Mouse (Mus musculus): ENCODE measurements around the gene Kcnab1. TPM values are rescaled to one million over a fixed set of nuclear protein-coding genes. Genes with fewer than 3 reads are reported as not detected.
A peak's percentile ranks its signal among the peaks of the same experiment; 100 is the strongest.

Gene Kcnab1
- polyA plus RNA-seq, 1 experiment from 2014 or later = 3.8 TPM

DNA sequence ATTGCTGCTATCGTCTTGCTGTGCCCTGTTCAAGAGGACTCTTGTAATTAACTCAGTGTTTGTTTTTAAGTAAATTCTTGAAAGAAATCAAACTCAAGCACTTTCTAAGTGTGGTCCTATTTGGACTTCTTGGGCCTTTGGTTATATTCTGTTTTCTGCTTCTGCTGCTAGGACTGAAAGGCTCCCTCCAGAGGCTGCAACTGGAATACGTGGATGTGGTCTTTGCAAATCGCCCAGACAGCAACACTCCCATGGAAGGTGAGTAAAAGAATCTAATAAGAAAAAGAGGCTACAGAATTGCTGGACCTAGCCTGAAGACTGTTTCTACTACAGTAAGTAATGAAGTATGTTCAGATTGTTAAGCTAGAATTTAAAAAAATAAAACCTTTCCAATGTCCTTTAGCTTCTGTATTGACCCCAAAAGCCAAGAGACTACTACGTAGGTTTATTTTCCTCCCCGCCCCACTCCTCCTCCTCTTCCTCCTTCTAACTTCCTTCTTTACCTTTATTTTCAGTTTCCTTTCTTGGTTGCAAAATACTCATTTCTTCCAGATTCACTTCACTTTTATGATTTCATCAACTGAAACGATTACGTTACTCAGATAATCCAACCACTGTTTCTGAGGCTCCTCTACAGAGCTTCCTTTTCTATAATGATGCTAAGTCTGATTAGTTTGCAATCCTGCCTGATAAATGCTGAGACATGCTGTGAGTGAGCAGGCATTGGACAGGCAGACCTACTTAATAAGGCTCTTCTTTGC is 210.2 kb downstream of the Kcnab1 start:
- ATAC-seq = no peak
- Histone ChIP-seq H3K4me2 (ENCODE audit: low read depth, low read length) (no peak overlapping the region), H3K9ac (ENCODE audit: low read depth, low read length) (no peak overlapping the region), H3K36me3 (ENCODE audit: control insufficient read depth, insufficient read depth, low read length) (no peaks in the 10 kb centered on the region), H3K4me3 (ENCODE audit: low read length) (no peak overlapping the region), H3K9me3 (ENCODE audit: control insufficient read depth, low read length) (no peaks in the 10 kb centered on the region), H3K27me3 (replicated peaks; ENCODE audit: control insufficient read depth, insufficient read depth, low read length) (no peaks in the 10 kb centered on the region), H3K4me1 (ENCODE audit: control insufficient read depth, insufficient read depth, low read length) (no peaks in the 10 kb centered on the region), H3K27ac (ENCODE audit: low read length) (no peak overlapping the region)
- WGBS = 75% methylated on average over 7 of the region's 7 CpGs

DNA sequence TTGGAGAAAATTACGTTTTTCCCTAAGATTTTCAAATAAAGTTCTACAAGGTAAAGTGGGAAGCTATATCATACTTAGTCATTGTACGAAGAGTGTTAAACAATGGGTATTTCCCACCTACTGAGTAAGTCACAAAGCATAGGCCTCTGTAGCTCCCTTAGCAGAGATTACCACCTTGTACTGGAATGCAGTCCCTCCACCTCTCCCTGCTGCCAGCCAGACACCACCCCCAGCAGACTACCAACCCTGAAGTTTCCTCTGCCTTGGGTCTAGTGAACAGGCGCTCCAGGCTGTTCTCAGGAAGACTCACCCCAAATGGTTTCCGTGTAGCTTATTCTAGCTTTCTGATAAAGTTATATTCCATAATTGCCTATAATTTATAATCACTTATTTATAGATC is 211.8 kb downstream of the Kcnab1 start:
- no peak overlapping the region for H3K4me3 ChIP-seq (ENCODE audit: low read length)
- no peak overlapping the region for H3K4me2 ChIP-seq (ENCODE audit: low read depth, low read length)
- ATAC-seq = no peak
- no peaks in the 10 kb centered on the region for H3K9me3 ChIP-seq (ENCODE audit: control insufficient read depth, low read length)
- no peaks in the 10 kb centered on the region for H3K4me1 ChIP-seq (ENCODE audit: control insufficient read depth, insufficient read depth, low read length)
- H3K9ac ChIP-seq (ENCODE audit: low read depth, low read length) = no peak overlapping the region
- no peaks in the 10 kb centered on the region for H3K27me3 ChIP-seq (replicated peaks; ENCODE audit: control insufficient read depth, insufficient read depth, low read length)
- 85% methylated on average over 4 of the region's 4 CpGs for WGBS
- no peaks in the 10 kb centered on the region for H3K36me3 ChIP-seq (ENCODE audit: control insufficient read depth, insufficient read depth, low read length)
- no peak overlapping the region for H3K27ac ChIP-seq (ENCODE audit: low read length)

DNA sequence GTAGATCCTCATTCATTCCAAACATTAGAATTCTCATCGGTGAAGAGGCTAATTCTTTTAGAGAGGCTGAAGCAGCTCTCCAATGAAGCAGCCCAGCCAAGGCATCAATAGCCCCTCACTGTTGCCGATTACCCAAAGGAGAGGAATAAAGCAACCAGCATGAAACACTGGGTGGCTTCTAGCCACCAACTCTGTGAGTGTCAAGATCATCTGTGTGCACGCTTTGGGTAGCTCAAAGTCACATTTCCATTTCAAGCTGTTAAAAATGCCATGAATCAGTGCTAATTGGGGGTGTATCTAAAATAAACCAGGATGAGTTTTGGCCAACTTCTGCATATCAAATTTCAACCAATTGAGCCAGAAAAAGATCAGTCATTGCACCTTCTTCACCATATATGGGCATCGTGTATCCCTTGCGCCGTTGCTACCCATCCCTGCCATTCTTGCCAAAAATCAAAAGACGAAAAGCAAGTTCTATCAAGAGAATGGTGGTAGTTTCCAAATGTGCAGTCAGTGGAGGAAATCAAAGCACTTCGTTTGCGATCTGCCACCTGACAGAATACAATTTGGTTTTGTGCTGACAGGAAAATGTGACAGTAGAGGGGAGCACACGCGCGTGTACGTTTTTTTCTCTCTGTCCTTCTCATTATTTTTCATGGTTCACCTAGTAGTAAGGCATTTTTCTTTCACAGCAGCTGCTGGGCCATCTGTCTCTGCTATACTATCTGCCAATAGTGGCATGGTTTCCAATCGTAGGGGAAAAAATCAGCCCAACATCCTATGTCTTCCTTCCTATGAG is 213.0 kb downstream of the Kcnab1 start:
- H3K36me3 ChIP-seq (ENCODE audit: control insufficient read depth, insufficient read depth, low read length) = no peaks in the 10 kb centered on the region
- no peak overlapping the region for H3K4me3 ChIP-seq (ENCODE audit: low read length)
- no peak overlapping the region for H3K9ac ChIP-seq (ENCODE audit: low read depth, low read length)
- no peak overlapping the region for H3K27ac ChIP-seq (ENCODE audit: low read length)
- ATAC-seq = no peak
- H3K4me2 ChIP-seq (ENCODE audit: low read depth, low read length) = no peak overlapping the region
- no peaks in the 10 kb centered on the region for H3K4me1 ChIP-seq (ENCODE audit: control insufficient read depth, insufficient read depth, low read length)
- WGBS = 88% methylated on average over 14 of the region's 14 CpGs
- no peaks in the 10 kb centered on the region for H3K9me3 ChIP-seq (ENCODE audit: control insufficient read depth, low read length)
- H3K27me3 ChIP-seq (replicated peaks; ENCODE audit: control insufficient read depth, insufficient read depth, low read length) = no peaks in the 10 kb centered on the region

DNA sequence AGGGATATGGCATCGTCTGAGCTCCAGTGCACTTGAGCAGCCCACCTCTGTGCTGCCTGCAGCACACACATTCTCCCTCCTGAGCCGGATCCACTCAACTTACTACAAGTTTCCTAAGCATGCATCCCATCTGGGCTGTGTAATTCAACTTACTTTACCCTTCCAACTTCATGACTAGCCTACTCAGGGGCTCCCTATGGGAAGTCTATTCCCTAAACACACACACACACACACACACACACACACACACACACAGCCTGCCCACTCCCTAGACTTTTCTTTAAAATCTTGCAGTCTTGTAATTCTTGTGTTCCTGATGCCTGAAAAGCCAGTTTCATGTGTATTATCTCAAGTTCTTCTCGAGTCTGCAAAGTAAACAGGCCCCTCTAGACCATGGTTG is 216.1 kb downstream of the Kcnab1 start:
- no peaks in the 10 kb centered on the region for H3K27me3 ChIP-seq (replicated peaks; ENCODE audit: control insufficient read depth, insufficient read depth, low read length)
- H3K4me2 ChIP-seq (ENCODE audit: low read depth, low read length) = no peak overlapping the region
- H3K36me3 ChIP-seq (ENCODE audit: control insufficient read depth, insufficient read depth, low read length) = no peaks in the 10 kb centered on the region
- H3K27ac ChIP-seq (ENCODE audit: low read length) = no peak overlapping the region
- ATAC-seq = no peak
- no peaks in the 10 kb centered on the region for H3K9me3 ChIP-seq (ENCODE audit: control insufficient read depth, low read length)
- no peak overlapping the region for H3K4me3 ChIP-seq (ENCODE audit: low read length)
- H3K9ac ChIP-seq (ENCODE audit: low read depth, low read length) = no peak overlapping the region
- H3K4me1 ChIP-seq (ENCODE audit: control insufficient read depth, insufficient read depth, low read length) = no peaks in the 10 kb centered on the region
- 59% methylated on average over 3 of the region's 3 CpGs for WGBS

DNA sequence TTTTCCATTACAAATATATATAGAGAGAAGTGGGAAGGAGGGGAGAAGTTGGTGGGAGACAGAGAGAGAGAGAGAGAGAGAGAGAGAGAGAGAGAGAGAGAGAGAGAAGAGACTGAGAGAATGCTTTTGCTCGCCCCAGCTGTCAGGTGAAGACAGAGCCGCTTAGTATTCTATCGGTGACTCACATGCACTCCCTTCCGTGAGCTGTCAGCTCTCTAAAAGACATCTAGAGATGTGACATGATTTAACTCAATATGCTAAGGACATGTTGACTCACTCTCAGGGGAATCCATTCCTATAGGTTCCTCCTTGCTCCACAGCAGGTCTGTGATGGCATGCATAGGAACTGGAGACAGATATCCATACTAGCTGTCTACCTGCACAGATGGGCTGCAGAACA is 219.6 kb downstream of the Kcnab1 start:
- Histone ChIP-seq H3K4me3 (ENCODE audit: low read length) (no peak overlapping the region), H3K27ac (ENCODE audit: low read length) (no peak overlapping the region), H3K36me3 (ENCODE audit: control insufficient read depth, insufficient read depth, low read length) (no peaks in the 10 kb centered on the region), H3K9me3 (ENCODE audit: control insufficient read depth, low read length) (no peaks in the 10 kb centered on the region), H3K27me3 (replicated peaks; ENCODE audit: control insufficient read depth, insufficient read depth, low read length) (no peaks in the 10 kb centered on the region), H3K4me2 (ENCODE audit: low read depth, low read length) (no peak overlapping the region), H3K9ac (ENCODE audit: low read depth, low read length) (no peak overlapping the region), H3K4me1 (ENCODE audit: control insufficient read depth, insufficient read depth, low read length) (no peaks in the 10 kb centered on the region)
- WGBS = 86% methylated on average over 4 of the region's 4 CpGs
- ATAC-seq = no peak

DNA sequence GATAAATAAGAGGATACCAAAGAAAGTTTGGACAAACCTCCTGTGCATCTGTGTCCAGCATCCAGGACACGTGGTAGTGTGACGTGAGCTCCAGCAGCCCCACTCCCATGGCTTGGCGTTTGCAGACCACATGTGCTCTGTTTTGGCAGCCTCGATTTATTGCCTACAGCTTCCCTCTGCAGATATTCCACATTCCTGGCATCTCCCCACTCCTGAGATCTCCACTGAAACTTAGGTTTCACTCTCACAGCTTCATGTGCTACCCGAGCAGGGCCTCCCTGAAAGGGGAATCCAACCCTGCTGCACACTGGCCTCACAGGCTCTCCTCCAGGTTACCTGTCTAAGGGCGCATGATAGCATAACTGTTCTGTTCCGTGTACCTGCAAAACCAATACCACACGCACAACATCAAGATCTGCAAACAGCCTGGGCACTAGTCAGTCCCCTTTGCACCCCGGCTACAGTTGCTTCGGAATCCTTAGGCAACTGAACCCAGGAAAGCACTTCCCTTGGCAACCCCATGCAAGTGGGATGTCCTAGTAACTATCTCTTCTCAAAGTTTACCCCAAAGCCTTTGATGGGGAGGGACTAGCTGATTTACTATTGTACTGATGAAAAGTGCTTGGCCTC is 228.8 kb downstream of the Kcnab1 start:
- H3K36me3 ChIP-seq (ENCODE audit: control insufficient read depth, insufficient read depth, low read length) = no peaks in the 10 kb centered on the region
- no peaks in the 10 kb centered on the region for H3K9me3 ChIP-seq (ENCODE audit: control insufficient read depth, low read length)
- H3K9ac ChIP-seq (ENCODE audit: low read depth, low read length) = no peak overlapping the region
- 59% methylated on average over 10 of the region's 10 CpGs for WGBS
- H3K4me2 ChIP-seq (ENCODE audit: low read depth, low read length) = no peak overlapping the region
- H3K27me3 ChIP-seq (replicated peaks; ENCODE audit: control insufficient read depth, insufficient read depth, low read length) = no peaks in the 10 kb centered on the region
- no peak overlapping the region; the same call in 1 of the 2 replicates for H3K27ac ChIP-seq (ENCODE audit: low read length)
- no peak overlapping the region for H3K4me3 ChIP-seq (ENCODE audit: low read length)
- peak; percentile 31; the same call in 1 of the 2 replicates for ATAC-seq
- H3K4me1 ChIP-seq (ENCODE audit: control insufficient read depth, insufficient read depth, low read length) = peaks cover 4% of the 10 kb centered on the region; the same call in 1 of the 2 replicates

DNA sequence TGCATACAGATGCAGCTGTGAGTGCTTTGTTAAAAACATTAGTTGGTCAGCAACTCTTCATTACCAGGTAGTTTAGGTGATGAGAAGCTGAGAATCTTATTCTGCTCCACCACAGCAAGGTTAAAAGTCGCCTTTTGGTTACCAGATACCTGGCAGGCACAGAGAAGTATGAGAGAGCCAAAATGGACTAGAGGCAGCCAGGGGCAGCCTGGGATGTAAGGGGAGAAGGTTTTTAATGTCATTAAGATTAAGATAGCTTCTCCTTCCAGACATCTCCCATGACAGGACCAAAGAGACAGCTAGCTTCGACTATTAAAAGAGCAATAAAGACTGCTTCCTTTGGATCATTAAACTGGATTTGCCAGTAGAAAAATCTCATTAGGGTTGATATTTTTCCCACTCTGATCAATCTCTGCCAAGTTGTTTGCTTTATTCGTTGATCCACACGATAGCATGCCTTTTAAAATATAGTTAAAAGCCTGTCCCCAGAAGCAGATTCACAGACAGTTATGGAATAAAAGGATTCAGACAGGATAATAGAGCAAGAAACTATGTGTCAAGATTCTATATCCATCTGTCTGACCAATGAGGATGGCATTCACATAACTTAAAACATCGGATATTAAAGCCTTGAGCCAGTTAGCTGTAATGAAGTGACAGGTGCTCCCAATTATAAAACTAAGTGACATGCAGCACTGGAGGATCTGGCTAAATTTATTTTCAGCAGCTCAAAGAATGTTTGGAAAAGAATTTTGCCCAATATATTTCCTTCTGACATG is 231.2 kb downstream of the Kcnab1 start:
- H3K9ac ChIP-seq (ENCODE audit: low read depth, low read length) = no peak overlapping the region
- no peaks in the 10 kb centered on the region for H3K27me3 ChIP-seq (replicated peaks; ENCODE audit: control insufficient read depth, insufficient read depth, low read length)
- no peak overlapping the region for H3K27ac ChIP-seq (ENCODE audit: low read length)
- peaks cover 4% of the 10 kb centered on the region; the same call in 1 of the 2 replicates for H3K4me1 ChIP-seq (ENCODE audit: control insufficient read depth, insufficient read depth, low read length)
- ATAC-seq = no peak
- no peaks in the 10 kb centered on the region for H3K9me3 ChIP-seq (ENCODE audit: control insufficient read depth, low read length)
- no peak overlapping the region for H3K4me2 ChIP-seq (ENCODE audit: low read depth, low read length)
- H3K36me3 ChIP-seq (ENCODE audit: control insufficient read depth, insufficient read depth, low read length) = no peaks in the 10 kb centered on the region
- H3K4me3 ChIP-seq (ENCODE audit: low read length) = no peak overlapping the region
- 76% methylated on average over 5 of the region's 5 CpGs for WGBS

DNA sequence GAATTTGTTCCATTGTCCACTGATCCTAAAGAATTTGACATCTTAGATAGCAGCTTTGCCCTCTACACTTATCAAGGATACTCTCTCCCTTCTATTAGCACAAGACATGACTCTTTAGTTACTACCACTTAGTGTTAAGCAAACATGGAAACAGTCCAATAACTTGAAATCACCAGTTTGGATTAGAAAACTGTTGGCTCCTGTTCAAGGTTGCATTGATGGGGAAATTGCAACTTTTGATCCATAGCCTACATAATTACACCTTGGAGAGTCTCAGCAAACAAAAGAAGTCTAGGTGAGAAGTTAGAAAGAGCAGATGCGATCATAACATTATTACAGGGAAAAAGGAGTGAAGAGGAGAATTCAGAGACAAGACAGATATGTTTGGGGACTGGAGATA is 237.0 kb downstream of the Kcnab1 start:
- Histone ChIP-seq H3K4me2 (ENCODE audit: low read depth, low read length) (no peak overlapping the region), H3K4me1 (ENCODE audit: control insufficient read depth, insufficient read depth, low read length) (no peaks in the 10 kb centered on the region), H3K36me3 (ENCODE audit: control insufficient read depth, insufficient read depth, low read length) (no peaks in the 10 kb centered on the region), H3K27me3 (replicated peaks; ENCODE audit: control insufficient read depth, insufficient read depth, low read length) (no peaks in the 10 kb centered on the region), H3K4me3 (ENCODE audit: low read length) (no peak overlapping the region), H3K27ac (ENCODE audit: low read length) (no peak overlapping the region), H3K9ac (ENCODE audit: low read depth, low read length) (no peak overlapping the region), H3K9me3 (ENCODE audit: control insufficient read depth, low read length) (no peaks in the 10 kb centered on the region)
- no peak for ATAC-seq
- 79% methylated on average over 1 of the region's 1 CpGs for WGBS
